Mouse (Mus musculus) embryo, embryonic 9.5 days (tissue): ENCODE data around the gene Arl6ip4.
A peak's percentile ranks its signal among the peaks of the same experiment; 100 is the strongest.

Source experiments
- DNase-seq: peaks from one replicate; pipeline ENCODE4 v3.0.0-alpha.2; 2017; ENCODE audit errors: extremely low spot score

Arl6ip4 gene

DNA sequence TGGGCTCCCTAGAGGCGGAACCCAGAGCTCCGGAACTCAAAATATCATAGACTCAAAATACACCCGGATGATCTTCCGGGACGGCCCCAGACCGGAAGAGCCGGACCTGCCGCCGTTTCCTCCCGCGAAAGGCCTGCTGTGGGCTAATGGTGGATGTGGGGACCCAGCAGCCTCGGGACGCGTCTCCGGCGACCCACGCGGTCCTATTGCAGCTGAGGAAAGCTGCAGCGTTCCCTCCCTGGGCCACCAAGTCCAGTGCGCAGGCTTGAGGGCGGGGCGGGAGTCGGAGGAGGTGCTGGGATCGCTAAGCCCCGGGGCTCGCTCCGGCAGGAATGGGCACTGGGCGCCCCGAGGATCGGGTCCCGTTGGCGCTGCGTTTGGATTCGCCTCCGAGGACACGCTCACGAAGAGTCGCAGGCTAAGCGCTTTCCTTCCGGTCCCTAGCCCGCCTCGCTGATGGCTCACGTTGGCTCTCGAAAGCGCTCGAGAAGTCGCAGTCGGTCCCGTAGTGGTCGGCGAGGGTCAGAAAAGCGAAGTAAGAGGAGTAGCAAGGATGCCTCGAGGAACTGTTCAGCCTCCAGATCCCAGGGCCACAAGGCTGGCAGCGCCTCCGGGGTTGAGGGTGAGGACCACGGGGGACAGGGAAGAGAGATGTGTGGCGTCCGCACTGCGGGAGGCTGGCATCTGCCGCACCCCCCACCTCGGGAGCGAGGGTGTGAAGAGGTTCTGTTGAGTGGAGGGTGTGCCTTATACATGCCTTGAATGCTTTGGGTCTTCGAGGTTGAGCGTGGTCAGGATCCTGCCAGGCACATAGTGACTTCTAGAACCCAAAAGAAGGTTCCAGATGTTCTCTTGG lies at the start of gene Arl6ip4:
Gene Arl6ip4 (plus strand): TSS at position 100 of the 856 bp plus-strand sequence.
- peak; percentile 87 for DNase-seq

DNA sequence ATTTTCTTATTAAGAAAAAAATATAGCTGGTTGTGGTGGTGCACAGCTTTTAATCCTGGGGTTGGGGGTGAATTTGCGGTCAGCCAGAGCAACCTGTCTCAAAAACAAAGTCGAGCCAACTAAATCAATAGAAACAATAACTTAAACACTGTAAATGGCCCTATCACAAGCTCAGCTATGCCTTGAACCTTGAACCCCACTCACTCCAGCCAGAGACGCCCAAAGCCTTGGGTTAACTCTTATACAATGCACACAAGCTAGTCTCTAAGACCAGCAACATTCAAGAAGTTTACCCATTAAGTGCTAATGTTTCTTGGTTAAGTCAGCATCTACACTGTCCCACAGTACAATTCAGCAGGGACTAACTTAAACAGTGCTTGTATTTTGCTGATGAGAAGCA lies 46.2 kb upstream of the Arl6ip4 start:
- no peak for DNase-seq

DNA sequence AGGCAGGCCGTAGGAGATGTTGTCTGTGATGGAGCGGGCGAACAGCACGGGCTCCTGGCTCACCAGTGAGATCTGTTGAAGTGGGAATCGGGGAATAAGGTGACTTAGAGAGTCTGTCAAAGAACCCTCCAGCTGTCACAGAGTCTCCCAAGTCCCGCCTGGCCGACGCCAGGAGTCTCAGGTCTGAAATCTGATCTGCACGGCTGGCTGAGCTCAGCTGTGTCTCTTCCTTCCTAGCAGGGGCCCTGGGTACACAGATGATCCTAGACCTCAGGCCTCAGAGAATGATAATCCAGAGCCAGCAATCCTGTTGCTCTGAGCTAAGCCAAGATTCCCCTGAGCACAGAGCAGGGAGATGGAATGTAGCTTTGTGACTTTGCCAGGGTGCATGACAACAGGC lies 42.2 kb upstream of the Arl6ip4 start:
- peak; percentile 41 for DNase-seq

DNA sequence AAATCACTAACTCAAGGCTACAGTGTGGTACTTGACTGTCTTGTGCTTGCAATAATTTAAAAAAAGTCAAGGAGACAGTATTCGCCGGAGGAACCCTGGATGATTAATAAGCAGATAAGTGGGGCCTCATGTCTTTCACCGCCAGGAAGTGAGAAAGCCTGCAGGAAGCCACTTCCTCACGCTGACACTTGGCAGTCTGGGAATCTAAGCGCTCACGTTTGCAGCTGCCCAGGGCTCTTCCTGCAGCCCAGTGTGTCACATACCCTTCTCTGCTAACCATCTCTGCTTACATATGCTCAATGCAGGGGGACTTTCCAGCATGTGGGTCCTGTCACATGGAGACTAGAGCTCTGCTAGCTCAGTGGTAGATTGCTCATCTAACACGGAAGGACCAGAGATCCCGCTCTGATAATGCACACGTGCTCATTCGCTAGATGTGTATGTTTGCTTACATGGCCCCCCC lies 41.0 kb upstream of the Arl6ip4 start:
- DNase-seq, result no peak

DNA sequence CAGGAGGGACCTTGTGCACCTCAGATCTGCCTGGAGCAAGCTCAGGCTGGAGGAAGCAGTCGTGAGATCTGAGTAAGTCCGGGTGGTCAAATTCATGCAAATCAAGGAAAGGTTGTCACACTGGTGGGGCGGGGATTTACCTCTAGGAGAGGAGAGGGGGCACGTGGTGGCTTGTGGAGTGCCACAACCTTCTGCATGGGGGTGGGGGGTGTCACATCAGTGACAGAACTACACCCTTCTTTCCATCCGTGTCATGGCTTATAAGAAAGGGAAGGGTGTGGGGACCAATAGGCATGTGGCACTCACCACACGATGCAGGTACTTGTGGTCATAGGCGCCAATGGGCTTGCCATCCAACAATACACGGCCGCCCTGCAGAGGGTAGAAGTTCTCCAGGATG lies 40.2 kb upstream of the Arl6ip4 start:
- no peak for DNase-seq

DNA sequence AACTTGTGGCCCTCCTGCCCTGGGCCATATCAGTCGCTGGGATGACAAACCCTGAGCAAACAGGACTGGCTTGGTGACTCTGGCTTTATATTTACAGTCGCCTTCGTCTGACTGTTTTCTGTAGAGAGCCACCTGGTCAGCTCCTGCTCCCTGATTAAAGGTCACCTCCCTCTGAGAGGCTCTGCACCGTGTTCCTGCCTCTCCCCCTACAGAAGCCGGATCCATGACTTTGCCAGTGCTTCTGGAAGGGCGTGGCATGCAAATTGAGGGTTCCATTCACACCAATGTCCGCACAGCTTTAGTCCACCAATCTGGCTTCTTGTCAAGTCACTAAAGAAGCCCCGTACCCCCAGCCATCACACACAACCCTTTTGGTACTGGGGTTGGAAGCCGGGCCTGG lies 39.3 kb upstream of the Arl6ip4 start:
- no peak for DNase-seq

DNA sequence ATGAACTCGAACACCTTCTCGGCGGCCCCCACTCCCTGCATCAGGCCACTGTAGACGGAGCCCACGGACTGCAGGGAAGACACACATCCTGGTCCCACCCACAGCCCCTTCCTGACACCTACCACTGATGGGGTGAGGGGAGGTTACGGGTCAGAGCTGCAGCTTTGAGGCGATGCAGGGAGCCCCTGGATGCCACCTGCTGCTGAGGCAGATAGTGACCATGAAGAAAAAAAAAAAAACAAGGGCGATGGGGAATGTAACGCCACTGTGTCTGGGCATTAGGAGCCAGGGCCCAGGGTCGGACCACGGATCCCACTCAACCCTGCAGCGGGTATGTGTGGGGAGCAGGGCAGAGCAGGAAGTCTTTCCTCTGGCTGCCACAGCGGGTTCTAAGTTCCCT lies 38.6 kb upstream of the Arl6ip4 start:
- DNase-seq, result no peak

DNA sequence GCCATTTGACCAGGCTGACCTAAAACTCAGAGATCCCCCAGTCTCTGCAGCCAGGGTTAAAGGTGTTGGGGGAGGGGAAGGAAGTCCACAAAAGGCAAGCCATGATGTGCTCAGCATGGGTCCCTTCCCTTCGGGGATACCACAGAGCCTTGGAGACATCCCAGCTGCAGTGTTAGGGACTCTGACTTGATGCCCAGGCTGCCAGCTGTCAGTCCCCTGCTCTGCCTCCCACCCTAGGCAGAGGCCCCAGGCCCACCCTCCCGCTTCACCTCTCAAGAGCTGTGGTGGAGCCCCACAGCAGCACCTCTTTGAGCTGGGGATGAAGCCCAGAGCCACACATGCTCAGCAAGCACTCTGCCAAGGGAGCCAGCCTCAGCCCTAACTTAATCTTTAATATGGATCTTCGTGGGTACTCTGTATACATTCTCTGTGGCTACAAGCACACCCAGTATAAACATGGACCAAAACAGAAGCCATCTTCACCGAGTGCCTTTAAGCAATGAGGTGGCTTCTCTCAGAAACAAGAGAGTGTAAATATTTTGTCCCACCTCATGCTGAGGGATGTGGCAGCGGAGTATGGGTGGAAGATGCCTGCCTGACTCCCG lies 37.9 kb upstream of the Arl6ip4 start:
- DNase-seq, result no peak

DNA sequence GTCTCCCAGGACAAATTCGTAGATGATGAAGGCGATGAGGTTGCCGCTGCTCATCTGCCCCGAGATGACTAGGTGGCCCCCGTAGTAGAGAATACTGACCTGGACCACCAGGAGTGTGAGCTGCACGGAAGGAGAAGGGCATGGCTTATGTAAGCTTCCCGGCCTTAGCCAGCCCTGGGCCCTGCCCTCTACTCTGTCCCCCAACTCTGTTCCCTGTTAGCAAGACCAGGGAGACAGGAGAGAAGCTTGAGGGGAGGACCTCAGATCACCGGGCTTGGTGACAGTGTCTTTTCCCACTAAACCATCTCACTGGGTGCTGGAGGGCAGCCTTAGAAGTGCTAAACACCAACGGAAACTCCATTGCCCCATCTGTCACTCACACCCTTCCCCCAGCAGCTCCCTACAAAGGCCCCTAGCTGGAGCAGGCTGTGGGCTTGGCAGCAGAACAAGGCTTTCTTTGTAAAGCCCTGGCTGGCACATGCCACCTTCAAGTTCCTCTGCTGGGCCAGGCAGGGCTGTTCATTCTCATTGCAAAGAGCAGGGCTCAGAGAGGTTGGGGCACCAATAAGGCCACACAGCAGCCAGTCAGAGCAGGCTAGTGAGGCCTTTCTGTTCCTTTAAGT lies 37.0 kb upstream of the Arl6ip4 start:
- DNase-seq, result no peak

DNA sequence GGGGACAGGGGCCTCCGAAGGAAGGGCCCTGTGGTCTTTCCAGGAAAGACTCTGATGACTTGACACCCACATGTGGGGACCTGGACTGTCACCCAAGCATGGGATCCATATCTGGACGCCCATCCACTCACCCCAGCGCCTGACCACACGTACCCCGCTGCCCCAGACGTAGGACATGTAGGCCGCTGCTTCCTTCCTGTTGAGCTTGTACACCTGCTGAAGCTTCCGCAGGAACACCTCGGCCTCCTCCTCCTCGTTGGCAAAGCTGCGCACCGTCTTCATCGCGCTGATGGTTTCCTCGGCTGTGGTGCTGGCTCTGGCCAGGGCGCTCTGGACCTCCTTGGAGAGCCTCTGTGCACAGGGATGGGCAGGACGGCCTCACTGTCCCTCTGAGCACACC lies 36.0 kb upstream of the Arl6ip4 start:
- no peak for DNase-seq

DNA sequence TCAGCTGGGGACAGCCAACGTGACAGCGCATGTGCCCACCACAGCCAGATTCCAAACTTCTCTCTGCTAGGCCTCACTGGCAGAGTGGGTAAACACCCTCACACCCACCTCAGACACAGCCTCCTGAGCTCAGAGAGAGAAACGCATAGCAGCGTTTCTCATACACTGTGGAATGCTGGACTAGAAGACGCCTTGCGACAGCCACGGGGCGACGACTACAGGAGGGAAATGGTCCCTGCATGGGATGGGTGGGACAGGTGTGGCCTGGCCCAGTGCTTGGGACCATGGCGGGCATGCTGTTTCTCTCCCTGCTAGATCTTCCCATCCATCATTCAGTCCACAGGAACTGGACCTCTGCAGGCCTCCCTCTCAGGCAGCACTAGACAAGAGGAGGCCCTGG lies 33.4 kb upstream of the Arl6ip4 start:
- DNase-seq, result no peak

DNA sequence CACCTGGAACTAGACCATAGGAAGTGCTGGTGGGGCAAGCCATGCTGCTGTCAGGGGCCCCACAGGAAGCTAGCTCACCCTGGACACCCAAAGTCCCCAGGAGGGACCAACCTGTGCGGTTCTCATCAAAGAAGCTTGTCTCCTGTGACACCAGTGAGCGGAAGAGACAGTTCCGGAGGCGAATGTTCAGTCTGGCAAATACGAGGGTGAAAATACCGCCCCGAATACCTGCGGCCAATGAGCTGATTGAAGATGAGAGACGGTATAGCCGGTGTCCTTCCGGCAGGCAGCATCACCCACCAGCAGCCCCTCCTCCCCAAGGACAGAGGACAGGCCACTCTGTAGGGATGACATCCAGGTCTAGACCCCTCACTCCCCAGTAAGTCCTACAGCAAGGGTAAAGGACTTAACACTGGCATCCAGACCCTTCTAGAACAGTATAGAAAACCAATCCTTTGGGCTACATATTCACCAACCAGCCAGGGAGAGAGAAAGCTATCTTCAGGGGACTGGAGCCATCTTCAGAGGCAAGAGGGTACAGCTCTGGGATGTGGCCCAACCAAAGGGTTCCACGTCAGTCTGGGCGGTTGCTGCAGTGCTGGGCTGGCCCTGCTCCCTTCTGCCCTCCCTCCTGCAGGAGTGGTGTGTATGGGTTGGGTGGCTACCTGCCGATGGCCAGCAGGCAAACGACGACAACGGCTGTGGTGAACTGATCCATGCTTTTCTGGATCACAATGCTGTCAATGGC lies 32.8 kb upstream of the Arl6ip4 start:
- DNase-seq, result no peak

DNA sequence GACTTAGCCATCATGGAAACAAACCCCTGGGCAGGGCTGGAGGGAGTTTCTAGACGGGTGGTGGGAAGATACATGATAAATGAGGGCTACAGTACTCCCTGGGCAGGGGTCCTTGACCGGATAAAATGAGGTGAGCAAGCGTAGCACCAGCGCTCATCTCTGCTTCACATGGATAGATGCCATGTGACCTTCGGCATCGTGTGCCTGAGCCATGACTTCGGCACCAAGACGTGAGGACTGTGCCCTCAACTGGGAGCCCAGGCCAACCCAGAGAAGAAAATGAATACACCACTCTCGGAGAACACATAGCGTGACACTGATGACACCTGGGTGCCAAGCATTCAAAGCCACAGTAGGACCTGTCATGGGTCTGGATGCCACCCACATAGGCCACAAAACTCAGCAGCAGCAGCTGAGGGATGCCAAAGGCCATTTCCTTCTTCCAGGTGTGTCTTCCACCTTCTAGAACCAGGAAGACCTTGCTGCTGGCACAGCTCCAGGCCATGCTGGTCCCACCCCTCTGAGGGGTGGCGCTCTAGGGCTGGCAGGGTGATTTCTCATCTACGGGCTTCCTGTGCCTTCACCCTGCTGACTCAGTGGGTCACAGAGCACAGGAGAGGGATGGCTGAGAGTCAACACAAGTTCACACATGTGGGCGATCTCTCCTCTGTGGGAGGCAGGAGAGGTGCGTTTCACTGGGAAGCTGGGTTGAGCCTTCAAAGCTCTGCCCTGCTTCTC lies 31.9 kb upstream of the Arl6ip4 start:
- no peak for DNase-seq

DNA sequence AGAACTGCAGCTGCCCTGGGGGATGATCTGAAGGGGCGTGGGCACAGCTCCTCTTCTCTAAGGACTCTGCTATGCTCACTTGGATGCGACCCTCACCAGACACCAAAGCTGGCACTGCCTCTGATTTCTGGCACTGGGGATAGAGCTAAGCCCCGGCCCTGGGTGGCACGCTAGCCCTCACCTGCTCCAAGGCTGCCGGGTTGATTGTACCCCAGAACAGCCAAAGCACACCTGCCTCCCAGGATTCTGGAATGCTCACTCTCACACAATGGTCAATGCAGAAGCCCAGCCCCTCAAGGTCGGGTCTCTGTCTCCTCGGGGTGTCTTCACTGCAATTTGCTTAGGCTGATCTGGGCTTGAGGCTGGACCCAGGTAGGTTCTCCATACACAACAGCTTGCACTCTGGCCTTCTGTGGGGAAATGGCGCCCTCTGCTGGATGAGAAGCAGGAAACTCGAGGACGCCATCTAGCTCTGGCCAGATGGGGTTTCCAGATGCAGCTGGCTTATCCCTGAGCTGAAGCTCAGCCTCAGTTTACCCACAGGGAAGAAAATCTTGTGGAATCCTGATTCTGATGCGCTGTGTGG lies 31.2 kb upstream of the Arl6ip4 start:
- DNase-seq, result peak; percentile 80

DNA sequence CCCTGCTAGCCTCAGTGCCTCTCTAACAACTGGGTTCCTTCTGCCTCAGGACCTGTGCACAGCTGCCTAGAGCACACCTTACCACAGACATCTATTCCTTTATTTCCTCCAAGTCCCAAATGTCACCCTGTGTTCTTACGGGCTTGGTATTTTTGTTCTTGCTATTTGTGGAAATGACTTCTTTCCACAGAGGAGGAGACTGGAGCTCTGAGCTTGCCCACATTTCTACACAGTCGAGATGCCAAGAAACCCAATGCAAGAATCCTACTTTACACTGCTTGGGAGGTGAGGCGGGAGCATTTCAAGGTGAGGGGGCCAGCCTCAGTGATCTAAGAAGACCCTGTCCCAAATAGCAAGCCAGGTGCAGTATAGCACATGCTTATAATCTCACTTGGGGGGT lies 30.4 kb upstream of the Arl6ip4 start:
- DNase-seq, result no peak

DNA sequence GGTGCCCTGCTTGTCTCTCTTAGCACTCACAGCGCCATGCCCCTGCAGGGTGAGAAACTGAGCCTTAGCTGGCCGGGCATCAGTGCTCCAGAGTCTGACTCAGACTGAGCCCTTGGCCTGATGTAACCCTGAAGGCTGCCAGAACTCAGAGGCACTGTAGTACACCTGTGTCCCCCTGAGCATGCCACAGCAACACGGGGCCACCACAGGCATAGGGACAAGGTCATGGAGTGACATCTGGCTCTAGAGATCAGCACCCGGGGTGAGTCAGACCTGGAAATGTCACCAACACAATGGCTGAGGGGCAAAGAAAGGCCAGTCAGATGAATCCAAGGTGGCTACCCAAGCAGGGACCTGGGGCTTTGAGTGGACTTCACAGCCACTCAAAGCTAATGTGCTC lies 29.0 kb upstream of the Arl6ip4 start:
- no peak for DNase-seq

DNA sequence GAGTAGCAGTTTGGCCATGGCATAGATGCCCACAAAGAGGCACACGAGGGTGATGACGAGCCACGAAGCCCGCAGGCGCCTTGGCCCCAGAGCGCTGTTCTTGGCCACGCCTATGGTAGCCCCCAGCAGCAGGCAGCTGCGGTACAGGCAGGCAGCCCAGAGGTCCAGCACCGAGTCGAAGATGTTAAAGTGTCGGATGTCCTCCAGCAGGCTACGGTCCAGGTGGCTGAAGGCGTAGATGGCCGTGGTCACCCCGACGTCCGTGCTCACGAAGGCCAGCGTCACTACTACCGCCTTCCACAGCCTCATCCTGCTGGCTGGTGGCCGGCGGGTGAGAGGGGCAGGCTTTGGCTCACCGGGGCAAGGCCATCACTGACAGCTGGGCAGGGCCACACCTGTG lies 26.0 kb upstream of the Arl6ip4 start:
- DNase-seq, result no peak

DNA sequence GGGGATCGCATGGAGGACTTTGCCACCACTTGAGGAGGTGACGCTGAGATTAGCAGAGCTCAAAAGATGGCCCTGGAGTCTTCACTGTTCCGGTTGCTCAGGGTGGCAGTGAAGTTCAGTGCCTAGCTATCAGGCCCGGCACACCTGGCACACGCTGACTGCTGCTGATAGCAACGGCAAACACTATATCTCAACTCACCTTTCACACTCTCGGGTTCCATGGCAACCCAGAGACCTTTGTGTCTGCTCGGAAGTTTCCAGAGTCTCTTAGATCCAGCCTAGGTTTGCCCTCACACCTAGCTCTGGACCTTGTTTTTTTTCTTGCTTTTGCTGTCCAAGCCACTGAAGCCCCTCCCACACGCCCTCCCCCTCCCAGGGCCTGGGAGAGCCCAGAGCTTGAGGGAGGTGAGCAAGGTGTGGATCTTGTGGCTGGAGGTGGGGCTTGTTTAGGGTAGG lies 23.9 kb upstream of the Arl6ip4 start:
- DNase-seq, result no peak

DNA sequence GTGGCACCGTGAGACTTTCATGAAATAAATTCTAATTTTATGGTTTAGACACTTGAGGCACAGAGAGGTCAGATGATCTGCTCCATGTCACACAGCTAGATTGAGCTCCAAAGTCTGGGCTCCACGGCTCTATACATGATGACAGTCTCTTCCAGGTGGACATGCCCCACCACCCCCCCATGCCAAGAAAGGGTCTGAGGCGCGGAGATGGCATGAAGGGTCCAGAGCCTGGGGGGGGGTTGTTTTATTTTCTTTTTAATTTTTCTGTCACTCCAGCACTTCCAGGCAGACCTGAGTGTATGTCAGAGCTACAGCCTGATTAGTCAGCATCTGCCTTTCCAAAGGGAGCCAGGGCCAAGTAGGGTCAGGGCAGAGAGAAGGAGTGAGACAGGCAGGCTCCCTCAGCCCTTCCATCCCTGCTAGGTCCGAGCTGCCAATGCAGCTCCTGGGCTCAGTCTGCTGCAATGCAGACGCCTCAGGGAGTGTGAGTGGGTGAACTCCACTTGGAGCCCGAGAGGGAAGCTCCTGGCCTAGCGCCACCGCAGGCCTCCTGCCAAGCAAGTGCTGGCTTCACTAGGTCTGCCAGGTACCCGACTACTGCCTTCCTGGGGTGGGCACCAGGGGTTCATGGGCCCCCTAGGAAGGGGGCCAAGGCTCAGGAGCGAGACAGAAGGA lies 22.6 kb upstream of the Arl6ip4 start:
- DNase-seq, result no peak

DNA sequence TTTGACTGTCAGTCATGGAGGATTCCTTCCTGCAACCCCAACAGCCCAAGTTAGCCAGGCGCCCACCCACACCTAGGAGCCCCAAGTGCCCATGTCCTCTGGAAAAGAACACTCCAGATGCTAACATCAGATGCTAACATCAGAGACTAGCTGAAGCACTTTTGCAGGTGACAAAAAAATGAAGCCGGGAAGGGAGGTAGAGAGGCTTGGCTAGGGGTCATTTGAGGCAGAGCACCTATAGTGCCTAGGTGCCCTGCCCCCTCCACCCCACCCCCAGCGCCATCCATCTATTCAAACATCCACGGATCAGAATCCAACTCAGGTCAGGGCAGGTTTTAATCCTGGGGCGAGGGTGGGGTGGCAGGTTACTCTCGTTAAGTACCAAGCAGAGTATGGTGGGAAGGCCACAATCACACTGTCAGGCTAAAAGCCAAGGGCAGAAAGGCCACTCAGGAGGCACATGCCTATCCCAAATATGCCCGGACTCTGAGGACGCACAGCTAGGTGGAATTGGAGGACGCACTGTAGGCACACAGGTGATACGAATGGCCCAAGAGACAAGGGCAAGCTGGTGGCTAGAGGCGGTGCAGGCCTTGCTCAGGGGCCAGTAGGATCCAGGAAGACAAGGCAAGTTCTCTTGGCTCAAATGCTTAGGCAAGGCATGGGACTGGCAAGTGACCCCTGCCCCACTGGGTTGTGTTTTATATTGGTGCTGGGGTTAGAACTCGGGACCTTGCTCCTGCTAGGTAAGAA lies 21.9 kb upstream of the Arl6ip4 start:
- no peak for DNase-seq
